Mouse (Mus musculus) layer of hippocampus, postnatal 10 days (tissue): ENCODE data around the gene Tas2r105. TPM values are rescaled to one million over a fixed set of nuclear protein-coding genes. Genes with fewer than 3 reads are reported as not detected.

Source experiments
- DNase-seq, 2 experiments: peaks; one replicate each; pipeline ENCODE4 v3.0.0; 2021; ENCODE audit warnings: low spot score in 2 of 2
- long read RNA-seq: library from polyadenylated mRNA; stranded (forward); transcript quantifications from one replicate; pipeline ENCODE4 v2.0.0, GENCODE M21; 2023
- total RNA-seq, 2 experiments: library from RNA; stranded (reverse); gene quantifications; 2 replicates each; pipeline ENCODE4 v1.2.3; 2021

Gene Tas2r105
- not detected for total RNA-seq
- long read RNA-seq = 0 reads

GRCm38 (mm10) chr6:131687395-131687794 lies at the start of gene Tas2r105:
TSS of gene Tas2r105 (minus strand) at chr6:131687495.
- DNase-seq = no peak

GRCm38 (mm10) chr6:131712803-131713202 lies 25.5 kb upstream of the Tas2r105 start:
- no peak for DNase-seq

- DNase-seq = no peak
These were observed 2.7 kb upstream of the Tas2r105 start, which contains the start of gene Tas2r114 for GRCm38 (mm10) chr6:131689963-131690362. TSS of gene Tas2r114 (minus strand) at chr6:131690063.

DNA sequence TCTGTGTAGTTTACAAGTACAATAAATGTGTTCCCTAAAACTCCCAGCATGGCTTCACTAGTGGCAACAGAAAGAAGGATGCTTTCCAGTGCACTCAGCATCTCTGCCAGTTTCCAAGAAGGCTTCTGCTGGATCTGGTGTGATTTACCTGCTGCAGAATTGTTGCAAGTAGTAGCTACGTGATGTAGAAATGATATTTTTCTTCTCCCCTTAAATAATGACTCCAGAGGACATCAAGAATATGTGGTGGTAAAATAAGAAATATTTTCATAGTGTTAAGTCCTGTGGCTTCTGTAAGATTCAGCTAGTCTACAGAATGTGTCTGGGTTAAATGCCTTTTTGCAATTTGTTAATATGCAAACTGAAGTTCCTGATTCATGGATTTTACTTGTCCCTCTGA lies 1.7 kb downstream of the Tas2r105 start, which contains the start of gene Tas2r104:
Gene Tas2r104, minus strand, starts transcription at position 101 of the 400 bp plus-strand sequence.
- no peak for DNase-seq

DNA sequence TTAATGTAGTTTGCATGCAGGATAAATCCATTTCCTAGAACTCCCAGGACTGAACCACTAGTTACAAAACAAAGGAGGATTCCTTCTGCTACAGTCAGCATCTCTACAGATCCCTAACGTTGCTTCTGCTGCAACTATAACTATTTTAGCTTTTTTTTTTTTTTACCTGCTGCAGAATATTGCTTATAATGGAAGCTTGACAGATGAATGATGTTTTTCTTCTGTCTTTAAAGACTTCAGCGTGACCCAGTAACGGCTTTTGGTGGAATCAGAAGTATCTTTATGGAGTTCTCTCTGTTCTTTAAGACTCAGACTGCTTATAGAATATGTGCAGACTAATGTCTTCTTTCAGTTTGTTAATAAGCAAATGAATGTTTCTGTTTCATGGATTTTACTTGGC lies 8.5 kb downstream of the Tas2r105 start, which contains the start of gene Tas2r106:
Gene Tas2r106, minus strand, starts transcription at position 101 of the 400 bp plus-strand sequence.
- DNase-seq = no peak

- no peak for DNase-seq
These were observed 27.2 kb downstream of the Tas2r105 start, which contains the start of gene Tas2r107 for GRCm38 (mm10) chr6:131660049-131660448. TSS of gene Tas2r107 (minus strand) at chr6:131660149.

Other genes with a start within 250 kb of the Tas2r105 start
- not detected for gene 5430401F13Rik, start 201.1 kb downstream of the Tas2r105 start, total RNA-seq
- not detected for gene Gm6619, start 201.1 kb downstream of the Tas2r105 start, total RNA-seq
- not detected for gene Tas2r130, start 56.6 kb downstream of the Tas2r105 start, total RNA-seq
- not detected for gene Tas2r107, start 27.3 kb downstream of the Tas2r105 start, total RNA-seq
- not detected for gene Tas2r106, start 8.6 kb downstream of the Tas2r105 start, total RNA-seq
- not detected for gene Tas2r104, start 1.8 kb downstream of the Tas2r105 start, total RNA-seq
- gene Tas2r114, start 2.6 kb upstream of the Tas2r105 start, total RNA-seq = not detected